Mouse (Mus musculus) forelimb bud, embryonic 11.5 days (tissue): ENCODE results near the gene Cbx7.
A peak's percentile ranks its signal among the peaks of the same experiment; 100 is the strongest.
"Not testable (repeated sequence)": the region's sequence is repeated elsewhere in the genome, so short reads cannot be mapped to it uniquely, and the experiment has no call there.

ENCODE experiments used
- DNase-seq: peaks from one replicate; pipeline ENCODE4 v3.0.0-alpha.2; 2012; ENCODE audit warnings: low read depth, low spot score

Gene Cbx7

GRCm38 (mm10) chr15:79895221-79896079 lies 75.5 kb downstream of the Cbx7 start:
- DNase-seq: not testable (repeated sequence)

- DNase-seq: no peak
Measured at GRCm38 (mm10) chr15:79894343-79894742, 76.6 kb downstream of the Cbx7 start.

GRCm38 (mm10) chr15:79893824-79894123 lies 77.1 kb downstream of the Cbx7 start:
- no peak for DNase-seq

GRCm38 (mm10) chr15:79892995-79893823 lies 77.7 kb downstream of the Cbx7 start:
- no peak for DNase-seq

- peak; percentile 28 for DNase-seq
Measured at GRCm38 (mm10) chr15:79892213-79892541, 78.7 kb downstream of the Cbx7 start.

GRCm38 (mm10) chr15:79891436-79892212 lies 79.3 kb downstream of the Cbx7 start, which contains the start of gene Apobec3:
TSS of gene Apobec3 (plus strand) at chr15:79891659.
- peak; percentile 63 for DNase-seq

GRCm38 (mm10) chr15:79884820-79885219 lies 86.1 kb downstream of the Cbx7 start:
- no peak for DNase-seq

- DNase-seq: peak; percentile 79
Measured at GRCm38 (mm10) chr15:79883352-79883822, 87.5 kb downstream of the Cbx7 start.

GRCm38 (mm10) chr15:79882623-79883267 lies 88.2 kb downstream of the Cbx7 start:
- no peak for DNase-seq

- DNase-seq: no peak
Measured at GRCm38 (mm10) chr15:79880477-79880876, 90.4 kb downstream of the Cbx7 start.

GRCm38 (mm10) chr15:79879319-79879718 lies 91.6 kb downstream of the Cbx7 start:
- no peak for DNase-seq

- DNase-seq: no peak
Measured at GRCm38 (mm10) chr15:79878725-79879136, 92.2 kb downstream of the Cbx7 start.

GRCm38 (mm10) chr15:79875261-79875995 lies 95.5 kb downstream of the Cbx7 start:
- DNase-seq: no peak

- DNase-seq: no peak
Measured at GRCm38 (mm10) chr15:79873995-79874394, 96.9 kb downstream of the Cbx7 start.

- DNase-seq: no peak
Measured at GRCm38 (mm10) chr15:79873545-79873944, 97.4 kb downstream of the Cbx7 start.

- DNase-seq: no peak
Measured at GRCm38 (mm10) chr15:79867260-79868002, 103.5 kb downstream of the Cbx7 start.
